Mouse (Mus musculus) stomach, postnatal 0 days (tissue): ENCODE data around the gene Ddx50.
A peak's percentile ranks its signal among the peaks of the same experiment; 100 is the strongest.

Source experiments
- CTCF ChIP-seq: IDR thresholded peaks from 2 replicates; pipeline ENCODE4 v1.5.1; 2016; ENCODE audit warnings: antibody characterized with exemption, low read depth, mild to moderate bottlenecking, moderate library complexity
- EP300 ChIP-seq: optimal IDR thresholded peaks from 2 replicates; pipeline ENCODE3; 2016; ENCODE audit warnings: antibody characterized with exemption

GRCm38 (mm10) chr10:62590200-62590599 is 60.8 kb downstream of the Ddx50 start:
- peak; percentile 99 for TF ChIP-seq CTCF
- no peak for TF ChIP-seq EP300
